Mouse (Mus musculus) limb, embryonic 11.5 days (tissue): ENCODE measurements around the gene Hist1h1t. TPM values are rescaled to one million over a fixed set of nuclear protein-coding genes. Genes with fewer than 3 reads are reported as not detected.
A peak's percentile ranks its signal among the peaks of the same experiment; 100 is the strongest.
"Not testable (repeated sequence)": the region's sequence is repeated elsewhere in the genome, so short reads cannot be mapped to it uniquely, and the experiment has no call there.

Experiments used
- ATAC-seq: fragments of 200-750 bp; cut with Nextera tagmentation; 2 replicates; pipeline ENCODE4 v1.8.0; 2017; ENCODE audit warnings: low read depth; ENCODE audit not compliant: insufficient number of reproducible peaks, low FRiP score, low TSS enrichment
- DNase-seq: peaks from one replicate; pipeline ENCODE4 v3.0.0-alpha.2; 2015; ENCODE audit warnings: low spot score
- H3K27ac ChIP-seq: fragments of 300-500 bp; sonication (generic); replicated peaks from 2 replicates; pipeline ENCODE4 v1.5.1; 2014; ENCODE audit warnings: low read depth, mild to moderate bottlenecking, low read length
- H3K27me3 ChIP-seq: fragments of 300-500 bp; sonication (generic); 2 replicates; pipeline ENCODE4 v1.6.1; 2014; ENCODE audit warnings: mild to moderate bottlenecking, low read length, mixed read lengths; ENCODE audit not compliant: control insufficient read depth, insufficient read depth
- H3K36me3 ChIP-seq: fragments of 300-500 bp; sonication (generic); 2 replicates; pipeline ENCODE4 v1.6.1; 2014; ENCODE audit warnings: mild to moderate bottlenecking, low read length, moderate library complexity, mixed read lengths; ENCODE audit not compliant: control insufficient read depth, insufficient read depth
- H3K4me1 ChIP-seq: fragments of 300-500 bp; sonication (generic); 2 replicates; pipeline ENCODE4 v1.6.1; 2014; ENCODE audit warnings: low read length, mixed read lengths; ENCODE audit not compliant: control insufficient read depth, insufficient read depth
- H3K4me2 ChIP-seq: fragments of 300-500 bp; sonication (generic); 2 replicates; pipeline ENCODE4 v1.6.1; 2014; ENCODE audit warnings: low read depth, mild to moderate bottlenecking, moderate library complexity; ENCODE audit not compliant: severe bottlenecking
- H3K4me3 ChIP-seq: fragments of 300-500 bp; sonication (generic); 2 replicates; pipeline ENCODE4 v1.5.1; 2014; ENCODE audit warnings: low read depth, low read length
- H3K9ac ChIP-seq: fragments of 300-500 bp; sonication (generic); 2 replicates; pipeline ENCODE4 v1.6.1; 2014; ENCODE audit warnings: mild to moderate bottlenecking, low read length
- H3K9me3 ChIP-seq: fragments of 300-500 bp; sonication (generic); 2 replicates; pipeline ENCODE4 v1.6.1; 2016; ENCODE audit warnings: low read length; ENCODE audit not compliant: control insufficient read depth
- WGBS: fragments of 180-500 bp; shearing (Covaris S2); extraction: QIAGEN DNeasy Blood & Tissue Kit; methylation state at CpG from one replicate; pipeline ENCODE4 v1.1.7; 2014; 5-methylcytosine and 5-hydroxymethylcytosine counted together
- polyA plus RNA-seq: library from polyadenylated mRNA; unstranded; fragments of >200 nt; fragmentation: Nextera tagmentation; extraction: Ambion mirVana; gene quantifications from 2 replicates; pipeline ENCODE4 v1.2.1, GENCODE M21; 2014

Gene Hist1h1t
- polyA plus RNA-seq, 1 experiment from 2014 or later, result not detected

- 93% methylated on average over 2 of the region's 2 CpGs for WGBS
- not testable (repeated sequence) for ATAC-seq, DNase-seq, H3K9me3 ChIP-seq, H3K4me2 ChIP-seq, H3K4me3 ChIP-seq, H3K4me1 ChIP-seq, H3K36me3 ChIP-seq, H3K27ac ChIP-seq, H3K27me3 ChIP-seq, H3K9ac ChIP-seq
Observed at GRCm38 (mm10) chr13:23702801-23703200, 7.2 kb downstream of the Hist1h1t start.

DNA sequence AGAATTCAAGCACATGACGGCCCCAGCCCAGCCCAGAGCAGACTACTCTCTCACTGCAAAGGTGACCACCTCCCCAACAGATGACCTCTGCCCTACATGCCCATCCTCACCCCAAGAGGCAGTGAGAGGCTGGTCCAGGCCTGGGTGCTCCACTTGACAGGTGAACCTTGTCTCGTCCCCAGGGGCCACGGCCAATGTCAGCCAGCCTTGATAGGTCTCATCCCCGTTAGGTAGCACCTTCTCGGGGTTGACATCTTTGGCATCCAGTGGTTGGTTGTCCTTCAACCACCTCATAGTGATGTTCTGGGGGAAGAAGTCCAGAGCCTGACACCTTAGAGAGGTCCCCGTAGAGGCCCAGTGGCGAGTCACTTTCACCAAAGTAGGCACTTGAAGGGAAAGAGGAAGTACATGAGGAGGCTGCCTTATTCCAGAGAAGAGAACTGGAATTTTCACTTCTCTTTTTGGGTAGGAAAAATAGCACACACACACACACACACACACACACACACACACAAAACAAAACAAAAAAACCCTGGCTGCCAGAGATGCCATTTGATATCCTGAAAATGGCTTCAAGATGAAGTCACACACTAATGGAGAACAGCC lies 10.2 kb downstream of the Hist1h1t start:
- no peak overlapping the region for H3K27ac ChIP-seq
- ATAC-seq (no peak), DNase-seq (peak; percentile 17)
- no peak overlapping the region for H3K9ac ChIP-seq
- peaks cover 16% of the 10 kb centered on the region for H3K4me1 ChIP-seq
- no peaks in the 10 kb centered on the region for H3K36me3 ChIP-seq
- no peaks in the 10 kb centered on the region for H3K27me3 ChIP-seq
- 94% methylated on average over 7 of the region's 7 CpGs for WGBS
- no peak overlapping the region for H3K4me2 ChIP-seq
- no peak overlapping the region for H3K4me3 ChIP-seq
- no peaks in the 10 kb centered on the region for H3K9me3 ChIP-seq

DNA sequence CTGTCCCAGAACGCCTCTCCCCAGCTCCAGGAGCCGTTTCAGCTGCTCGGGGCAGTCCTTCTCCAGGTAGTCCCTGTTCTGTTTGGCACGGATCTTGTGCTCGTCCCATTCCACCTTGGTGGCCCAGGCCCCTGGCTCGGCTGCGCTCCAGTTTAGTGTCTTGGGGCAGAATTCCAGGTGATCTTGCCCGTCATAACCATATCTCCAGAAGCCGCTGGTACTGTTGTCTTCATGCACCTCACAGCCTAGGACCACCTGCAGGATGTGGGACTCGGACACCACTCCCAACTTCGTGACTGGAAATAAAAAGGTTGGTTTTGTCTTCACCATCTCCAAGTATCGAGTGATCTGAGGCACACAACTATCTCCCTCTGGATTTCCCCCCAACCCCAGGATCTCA lies 11.2 kb downstream of the Hist1h1t start:
- H3K27ac ChIP-seq, result no peak overlapping the region
- H3K27me3 ChIP-seq, result no peaks in the 10 kb centered on the region
- no peaks in the 10 kb centered on the region for H3K36me3 ChIP-seq
- ATAC-seq (no peak), DNase-seq (peak; percentile 18)
- no peak overlapping the region for H3K9ac ChIP-seq
- 91% methylated on average over 12 of the region's 12 CpGs for whole genome bisulfite sequencing
- H3K4me2 ChIP-seq, result no peak overlapping the region
- H3K9me3 ChIP-seq, result no peaks in the 10 kb centered on the region
- no peak overlapping the region for H3K4me3 ChIP-seq
- H3K4me1 ChIP-seq, result peaks cover 16% of the 10 kb centered on the region

DNA sequence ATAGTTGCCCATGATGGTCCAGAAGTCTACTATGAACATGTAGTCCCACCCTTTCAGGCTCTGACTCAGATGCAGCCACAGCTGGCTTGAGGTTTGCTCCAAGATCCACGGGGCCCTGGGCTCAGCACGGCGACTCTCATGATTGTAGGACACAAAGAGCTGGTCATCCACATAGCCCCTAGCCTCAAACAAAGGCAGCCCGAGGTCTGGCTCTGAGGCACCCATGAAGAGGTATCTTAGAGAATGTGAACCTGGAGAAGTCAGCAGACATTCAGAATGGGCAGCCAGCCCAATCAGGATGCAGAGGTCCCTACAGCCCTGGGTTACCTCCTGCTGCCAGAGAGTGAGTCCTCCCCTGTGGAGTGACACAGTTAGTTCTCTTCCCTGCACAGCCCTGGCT lies 12.4 kb downstream of the Hist1h1t start:
- peaks cover 16% of the 10 kb centered on the region for H3K4me1 ChIP-seq
- no peak overlapping the region for H3K4me2 ChIP-seq
- H3K27me3 ChIP-seq, result no peaks in the 10 kb centered on the region
- no peak overlapping the region for H3K9ac ChIP-seq
- no peak overlapping the region for H3K4me3 ChIP-seq
- peak; percentile 20 for DNase-seq
- H3K9me3 ChIP-seq, result no peaks in the 10 kb centered on the region
- H3K36me3 ChIP-seq, result no peaks in the 10 kb centered on the region
- WGBS, result 89% methylated on average over 4 of the region's 4 CpGs
- 0 out of 2 replicates have a peak, but pooled peaks have one; percentile 51 for ATAC-seq
- no peak overlapping the region for H3K27ac ChIP-seq

GRCm38 (mm10) chr13:23708654-23709053 lies 13.0 kb downstream of the Hist1h1t start:
- no peak for ATAC-seq
- DNase-seq, result peak; percentile 22
- no peaks in the 10 kb centered on the region for H3K36me3 ChIP-seq

GRCm38 (mm10) chr13:23709714-23710373 lies 14.2 kb downstream of the Hist1h1t start:
- H3K9ac ChIP-seq, result peak overlapping the region; percentile 32; the same call in 1 of the 2 replicates
- WGBS, result 12% methylated on average over 15 of the region's 15 CpGs
- H3K4me1 ChIP-seq, result peaks cover 16% of the 10 kb centered on the region
- peak overlapping the region; percentile 61 for H3K4me2 ChIP-seq
- no peaks in the 10 kb centered on the region for H3K9me3 ChIP-seq
- no peak for DNase-seq
- H3K27me3 ChIP-seq, result no peaks in the 10 kb centered on the region
- no peak overlapping the region for H3K27ac ChIP-seq
- H3K36me3 ChIP-seq, result no peaks in the 10 kb centered on the region
- H3K4me3 ChIP-seq, result peak overlapping the region; percentile 31
- ATAC-seq, result peak; percentile 44; the same call in 1 of the 2 replicates

More at GRCm38 (mm10) chr13:23708654-23709053, 13.0 kb downstream of the Hist1h1t start:
- WGBS, result 63% methylated on average over 4 of the region's 4 CpGs
- Histone ChIP-seq H3K4me1 (peaks cover 16% of the 10 kb centered on the region), H3K9me3 (no peaks in the 10 kb centered on the region), H3K9ac (no peak overlapping the region), H3K4me3 (no peak overlapping the region), H3K27ac (no peak overlapping the region), H3K4me2 (no peak overlapping the region), H3K27me3 (no peaks in the 10 kb centered on the region)

DNA sequence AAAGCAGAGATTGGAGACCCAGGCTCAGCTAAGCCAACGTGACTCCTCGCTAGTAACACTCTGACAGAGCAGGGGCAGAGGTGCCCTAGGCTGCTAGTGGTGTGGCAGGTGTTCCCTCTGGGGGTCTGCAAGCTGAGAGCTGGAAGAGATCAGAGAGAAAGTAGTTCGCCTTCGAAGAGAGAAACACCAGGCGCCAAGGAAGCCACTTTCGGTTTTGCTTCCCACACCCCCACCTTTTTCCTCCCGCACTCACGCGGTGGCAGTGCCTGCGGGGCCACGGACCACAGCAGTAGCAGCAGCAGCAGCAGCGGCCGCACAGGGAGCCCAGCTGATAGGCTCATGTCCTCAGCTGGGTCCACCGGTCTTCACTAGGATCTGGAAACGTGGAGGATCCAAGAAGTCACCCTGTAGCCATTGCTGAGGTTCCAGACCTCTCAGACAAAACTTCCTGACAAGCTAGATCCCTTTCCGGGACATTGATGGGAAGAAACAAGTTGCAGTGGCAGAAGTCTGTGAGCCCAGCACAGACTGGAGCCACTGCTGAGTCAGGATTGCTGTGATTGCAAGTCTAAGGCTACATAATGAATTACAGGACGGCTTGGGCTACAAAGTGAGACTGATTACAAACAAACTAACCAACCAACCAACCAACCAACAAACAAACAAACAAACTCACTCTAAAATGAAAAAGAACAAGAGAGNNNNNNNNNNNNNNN lies 14.9 kb downstream of the Hist1h1t start, which contains the start of gene Hfe:
Gene Hfe (minus strand): TSS at position 481 of the 716 bp plus-strand sequence.
- Histone ChIP-seq H3K4me3 (peak within 1 kb of the TSS; percentile 31), H3K9ac (peak within 1 kb of the TSS; percentile 32), H3K4me1 (peaks cover 16% of the 10 kb centered on the region), H3K36me3 (no peaks in the 10 kb centered on the region), H3K9me3 (no peaks in the 10 kb centered on the region), H3K27ac (no peak within 1 kb of the TSS), H3K4me2 (peak within 1 kb of the TSS; percentile 61), H3K27me3 (no peaks in the 10 kb centered on the region)
- DNase-seq (peak; percentile 67), ATAC-seq (peak; percentile 68; the same call in 1 of the 2 replicates)
- 2% methylated on average over 17 of the region's 17 CpGs for WGBS

- no peaks in the 10 kb centered on the region for H3K36me3 ChIP-seq
- no peak overlapping the region for H3K27ac ChIP-seq
- ATAC-seq (no peak), DNase-seq (peak; percentile 19)
- no peaks in the 10 kb centered on the region for H3K27me3 ChIP-seq
- H3K4me1 ChIP-seq, result 0 out of 2 replicates have a peak, but pooled peaks cover 3% of the 10 kb centered on the region
- H3K4me3 ChIP-seq, result no peak overlapping the region
- H3K4me2 ChIP-seq, result no peak overlapping the region
- H3K9me3 ChIP-seq, result no peaks in the 10 kb centered on the region
- no peak overlapping the region for H3K9ac ChIP-seq
- WGBS, result 88% methylated on average over 5 of the region's 5 CpGs
Observed at GRCm38 (mm10) chr13:23716261-23717042, 20.8 kb downstream of the Hist1h1t start.
